Mouse (Mus musculus) limb, embryonic 12.5 days (tissue): Measurements from ENCODE around the gene Galnt14. TPM values are rescaled to one million over a fixed set of nuclear protein-coding genes. Genes with fewer than 3 reads are reported as not detected.

ENCODE experiments used
- ATAC-seq: fragments of 200-750 bp; cut with Nextera tagmentation; 2 replicates; pipeline ENCODE4 v1.8.0; 2017; ENCODE audit warnings: low read depth, moderate TSS enrichment; ENCODE audit not compliant: insufficient number of reproducible peaks, insufficient read depth, low FRiP score, low TSS enrichment
- H3K27ac ChIP-seq: fragments of 300-500 bp; sonication (generic); 2 replicates; pipeline ENCODE4 v1.5.1; 2016; ENCODE audit warnings: mild to moderate bottlenecking, moderate library complexity
- H3K27me3 ChIP-seq: fragments of 300-500 bp; sonication (generic); 2 replicates; pipeline ENCODE4 v1.6.1; 2016; ENCODE audit warnings: mild to moderate bottlenecking, moderate library complexity
- H3K36me3 ChIP-seq: fragments of 300-500 bp; sonication (generic); 2 replicates; pipeline ENCODE4 v1.6.1; 2016; ENCODE audit warnings: mild to moderate bottlenecking, moderate library complexity
- H3K4me1 ChIP-seq: fragments of 300-500 bp; sonication (generic); replicated peaks from 2 replicates; pipeline ENCODE4 v1.6.1; 2016
- H3K4me2 ChIP-seq: fragments of 300-500 bp; sonication (generic); 2 replicates; pipeline ENCODE4 v1.6.1; 2016; ENCODE audit warnings: mild to moderate bottlenecking, moderate library complexity
- H3K4me3 ChIP-seq: fragments of 300-500 bp; sonication (generic); replicated peaks from 2 replicates; pipeline ENCODE4 v1.5.1; 2016; ENCODE audit warnings: mild to moderate bottlenecking
- H3K9ac ChIP-seq: fragments of 300-500 bp; sonication (generic); replicated peaks from 2 replicates; pipeline ENCODE4 v1.6.1; 2016; ENCODE audit warnings: mild to moderate bottlenecking, moderate library complexity
- H3K9me3 ChIP-seq: fragments of 300-500 bp; sonication (generic); 2 replicates; pipeline ENCODE4 v1.6.1; 2016; ENCODE audit warnings: mild to moderate bottlenecking, moderate library complexity
- WGBS: fragments of 180-500 bp; shearing (Covaris S2); methylation state at CpG from one replicate; pipeline ENCODE4 v1.1.7; 2016; 5-methylcytosine and 5-hydroxymethylcytosine counted together
- polyA plus RNA-seq: library from polyadenylated mRNA; unstranded; fragments of >200 nt; fragmentation: Nextera tagmentation; extraction: Ambion mirVana; gene quantifications from 2 replicates; pipeline ENCODE4 v1.2.1, GENCODE M21; 2016

The Galnt14 gene
- polyA plus RNA-seq, 1 experiment from 2014 or later = 1.8 TPM

DNA sequence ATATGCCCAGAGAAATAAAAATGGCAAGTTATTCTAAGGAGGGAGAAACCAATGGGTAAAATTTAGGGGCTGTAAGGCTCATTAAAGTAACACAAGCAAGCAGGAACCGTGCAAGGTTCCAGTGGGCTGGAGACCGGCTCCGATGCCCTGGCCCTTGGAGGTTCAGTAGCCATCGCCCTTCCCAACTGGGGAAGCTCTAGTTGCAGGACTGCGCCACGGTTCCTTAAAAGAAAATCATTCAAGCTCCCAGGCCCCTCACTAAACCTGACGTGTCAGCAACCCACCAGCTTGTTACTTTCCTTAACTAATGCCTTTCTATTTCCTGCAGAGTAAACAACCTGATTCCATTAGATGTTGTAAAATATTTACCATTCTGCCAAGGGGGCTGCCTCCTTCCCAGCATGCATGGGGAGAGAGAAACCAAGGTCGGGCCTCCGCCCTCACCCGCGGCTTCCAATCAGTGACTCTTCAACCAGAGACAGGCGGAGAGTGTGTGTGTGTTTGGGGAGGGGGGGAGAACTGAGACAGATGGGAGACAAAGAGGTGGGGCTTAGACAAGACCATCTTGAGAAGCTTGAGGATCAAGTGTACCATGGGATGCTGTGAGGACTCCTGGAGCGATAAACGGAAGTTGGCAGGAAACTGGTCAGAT, 81.9 kb downstream of the Galnt14 start:
- Histone ChIP-seq H3K27ac (no peak overlapping the region), H3K4me2 (no peak overlapping the region), H3K4me3 (no peak overlapping the region), H3K9me3 (no peaks in the 10 kb centered on the region), H3K4me1 (peaks cover 13% of the 10 kb centered on the region), H3K36me3 (no peaks in the 10 kb centered on the region), H3K9ac (no peak overlapping the region), H3K27me3 (peaks cover 30% of the 10 kb centered on the region)
- 69% methylated on average over 14 of the region's 14 CpGs for WGBS
- no peak for ATAC-seq

GRCm38 (mm10) chr17:73626912-73627311, 83.3 kb downstream of the Galnt14 start:
- ATAC-seq = no peak
- Histone ChIP-seq H3K9ac (no peak overlapping the region), H3K4me1 (peaks cover 13% of the 10 kb centered on the region), H3K36me3 (no peaks in the 10 kb centered on the region), H3K9me3 (no peaks in the 10 kb centered on the region), H3K27ac (no peak overlapping the region), H3K4me2 (no peak overlapping the region), H3K27me3 (peaks cover 30% of the 10 kb centered on the region), H3K4me3 (no peak overlapping the region)
- 85% methylated on average over 4 of the region's 4 CpGs for WGBS

GRCm38 (mm10) chr17:73620049-73620448, 90.2 kb downstream of the Galnt14 start:
- H3K9me3 ChIP-seq = no peaks in the 10 kb centered on the region
- peaks cover 13% of the 10 kb centered on the region; the same call in 1 of the 2 replicates for H3K27me3 ChIP-seq
- ATAC-seq = no peak
- WGBS = 86% methylated on average over 4 of the region's 4 CpGs
- no peaks in the 10 kb centered on the region for H3K4me1 ChIP-seq
- H3K4me3 ChIP-seq = no peak overlapping the region
- H3K4me2 ChIP-seq = no peak overlapping the region
- H3K9ac ChIP-seq = no peak overlapping the region
- H3K36me3 ChIP-seq = no peaks in the 10 kb centered on the region
- no peak overlapping the region for H3K27ac ChIP-seq

DNA sequence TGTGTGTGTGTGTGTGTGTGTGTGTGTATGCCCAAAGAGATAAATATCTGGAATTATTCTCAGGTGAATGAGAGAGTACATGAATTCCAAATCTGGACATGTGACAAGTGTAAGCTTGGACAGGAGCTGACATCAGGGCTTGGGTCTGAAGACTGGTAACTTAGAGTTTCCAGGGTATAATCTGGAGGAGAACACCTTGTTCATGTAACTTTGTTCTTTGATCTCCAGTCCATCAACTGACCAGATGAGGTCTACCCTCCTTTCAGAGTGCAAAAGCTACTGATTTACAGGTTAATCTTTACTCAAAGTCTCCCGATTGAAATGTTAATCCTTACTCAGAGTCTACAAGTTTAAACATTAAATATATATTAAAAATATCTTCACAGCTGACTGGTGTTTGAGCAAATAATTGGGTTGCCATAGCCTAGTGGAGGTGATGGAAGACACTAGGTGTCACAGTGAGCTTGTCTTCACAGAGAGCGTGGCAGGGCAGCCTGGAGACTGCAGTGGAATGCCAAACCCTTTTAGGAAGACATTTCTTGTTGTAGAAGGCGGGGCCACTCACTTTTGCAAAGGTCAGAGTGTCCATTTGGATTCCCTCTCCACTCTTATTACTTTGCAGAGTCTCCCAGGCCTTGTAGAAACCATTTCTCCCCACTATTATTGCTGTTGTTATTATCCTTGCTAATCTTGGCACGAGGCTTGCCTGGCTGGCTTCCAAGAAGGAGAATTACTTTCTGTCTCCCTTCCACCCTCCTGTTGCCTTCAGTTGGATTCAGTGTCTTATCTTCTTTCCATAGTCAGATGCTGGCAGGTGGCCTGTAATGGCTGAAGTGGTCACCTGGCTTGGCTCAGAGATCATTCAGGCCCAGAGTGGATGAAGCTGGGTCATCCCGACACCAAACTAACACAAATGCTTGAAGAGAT, 107.4 kb downstream of the Galnt14 start:
- Histone ChIP-seq H3K27me3 (peaks cover 4% of the 10 kb centered on the region), H3K4me2 (no peak overlapping the region), H3K36me3 (no peaks in the 10 kb centered on the region), H3K4me3 (no peak overlapping the region), H3K27ac (no peak overlapping the region), H3K9me3 (no peaks in the 10 kb centered on the region), H3K4me1 (no peaks in the 10 kb centered on the region; the same call in 1 of the 2 replicates), H3K9ac (no peak overlapping the region)
- 73% methylated on average over 5 of the region's 5 CpGs for WGBS
- ATAC-seq = no peak

DNA sequence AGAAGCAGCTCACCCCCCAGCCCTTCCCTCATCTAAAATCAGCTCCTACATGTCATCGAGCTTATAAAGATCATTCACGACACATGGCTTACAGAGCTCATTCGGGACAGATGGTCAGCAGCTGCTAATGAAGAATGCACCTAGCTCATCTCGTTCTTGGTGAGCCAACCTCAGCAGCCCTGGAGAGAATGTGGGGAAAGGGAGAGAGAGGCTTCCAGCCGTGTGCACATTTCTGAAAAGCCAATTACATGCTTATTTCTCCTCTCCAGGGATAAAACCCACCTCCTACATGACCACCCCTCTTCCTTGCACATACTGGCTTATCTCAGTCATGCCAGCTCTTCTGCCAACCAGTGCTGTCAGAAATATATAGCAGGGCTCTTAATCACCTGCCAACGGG, 110.3 kb downstream of the Galnt14 start:
- no peak overlapping the region for H3K27ac ChIP-seq
- H3K9ac ChIP-seq = no peak overlapping the region
- peaks cover 14% of the 10 kb centered on the region for H3K27me3 ChIP-seq
- no peak overlapping the region for H3K4me3 ChIP-seq
- 71% methylated on average over 6 of the region's 6 CpGs for WGBS
- no peaks in the 10 kb centered on the region for H3K9me3 ChIP-seq
- no peak overlapping the region for H3K4me2 ChIP-seq
- no peak for ATAC-seq
- H3K36me3 ChIP-seq = no peaks in the 10 kb centered on the region
- H3K4me1 ChIP-seq = peaks cover 9% of the 10 kb centered on the region; the same call in 1 of the 2 replicates

GRCm38 (mm10) chr17:73592081-73592480, 118.2 kb downstream of the Galnt14 start:
- Histone ChIP-seq H3K4me3 (no peak overlapping the region), H3K36me3 (no peaks in the 10 kb centered on the region), H3K27me3 (peaks cover 65% of the 10 kb centered on the region), H3K9ac (no peak overlapping the region), H3K27ac (no peak overlapping the region), H3K4me1 (peaks cover 6% of the 10 kb centered on the region), H3K9me3 (no peaks in the 10 kb centered on the region), H3K4me2 (no peak overlapping the region)
- WGBS = 85% methylated on average over 2 of the region's 2 CpGs
- ATAC-seq = no peak

DNA sequence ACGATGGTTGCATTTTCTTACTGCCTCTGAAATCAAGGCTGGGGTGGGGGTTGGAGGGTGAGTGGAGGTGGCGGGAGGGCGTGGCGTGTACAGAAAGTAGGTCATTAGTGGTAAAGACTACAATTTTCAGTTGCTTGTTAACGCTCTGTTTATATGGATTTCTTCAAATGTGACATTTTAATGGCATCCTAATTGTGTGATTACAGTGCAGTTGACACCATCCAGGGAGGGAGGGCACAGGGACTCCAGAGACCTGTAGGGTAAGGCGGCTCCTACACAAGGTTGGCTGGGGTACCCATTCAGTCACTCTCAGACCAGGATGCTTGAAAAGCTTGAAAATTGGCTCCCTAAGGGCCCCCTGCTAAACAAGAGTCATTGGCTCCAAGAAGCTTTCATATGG, 122.7 kb downstream of the Galnt14 start:
- Histone ChIP-seq H3K4me2 (no peak overlapping the region), H3K9me3 (no peaks in the 10 kb centered on the region), H3K4me3 (no peak overlapping the region), H3K27ac (no peak overlapping the region), H3K36me3 (no peaks in the 10 kb centered on the region), H3K4me1 (peaks cover 10% of the 10 kb centered on the region), H3K27me3 (peaks cover 74% of the 10 kb centered on the region), H3K9ac (no peak overlapping the region)
- WGBS = 16% methylated on average over 6 of the region's 6 CpGs
- peak; percentile 84; the same call in 1 of the 2 replicates for ATAC-seq

- ATAC-seq = no peak
- Histone ChIP-seq H3K9me3 (no peaks in the 10 kb centered on the region), H3K4me1 (peaks cover 8% of the 10 kb centered on the region), H3K36me3 (no peaks in the 10 kb centered on the region), H3K27ac (no peak overlapping the region), H3K4me3 (no peak overlapping the region), H3K4me2 (no peak overlapping the region), H3K9ac (no peak overlapping the region), H3K27me3 (peaks cover 25% of the 10 kb centered on the region)
- 39% methylated on average over 1 of the region's 1 CpGs for WGBS
Observed at GRCm38 (mm10) chr17:73574186-73574585, 136.1 kb downstream of the Galnt14 start.

GRCm38 (mm10) chr17:73572881-73573280, 137.4 kb downstream of the Galnt14 start:
- no peak for ATAC-seq
- Histone ChIP-seq H3K27me3 (peaks cover 18% of the 10 kb centered on the region), H3K4me3 (no peak overlapping the region), H3K4me2 (no peak overlapping the region), H3K27ac (no peak overlapping the region), H3K4me1 (peaks cover 8% of the 10 kb centered on the region), H3K9me3 (no peaks in the 10 kb centered on the region), H3K36me3 (no peaks in the 10 kb centered on the region), H3K9ac (no peak overlapping the region)
- WGBS = 82% methylated on average over 5 of the region's 5 CpGs

DNA sequence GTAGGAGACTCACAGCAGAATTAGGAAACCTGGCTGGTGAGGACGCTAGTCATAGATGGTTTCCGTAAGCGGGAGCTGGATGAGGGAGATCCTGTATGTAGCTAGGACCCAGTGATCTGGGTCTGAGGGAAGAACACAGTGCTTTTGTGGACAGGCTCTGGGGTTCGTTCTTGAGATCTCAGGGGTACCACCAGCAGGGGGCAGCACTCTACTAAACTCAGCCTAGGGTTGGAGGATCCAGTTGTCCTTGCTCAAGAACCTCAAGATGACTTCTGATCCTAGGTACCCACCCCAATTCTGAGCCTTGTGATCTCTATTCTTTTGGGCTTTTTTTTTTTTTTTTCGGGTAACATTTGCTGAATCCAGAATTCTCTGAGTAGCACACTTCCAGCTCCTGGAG, 137.8 kb downstream of the Galnt14 start:
- H3K9ac ChIP-seq = no peak overlapping the region
- H3K4me2 ChIP-seq = no peak overlapping the region
- H3K36me3 ChIP-seq = no peaks in the 10 kb centered on the region
- no peaks in the 10 kb centered on the region for H3K9me3 ChIP-seq
- no peak for ATAC-seq
- H3K27me3 ChIP-seq = peaks cover 15% of the 10 kb centered on the region
- H3K4me3 ChIP-seq = no peak overlapping the region
- H3K4me1 ChIP-seq = peaks cover 8% of the 10 kb centered on the region
- WGBS = 76% methylated on average over 5 of the region's 5 CpGs
- H3K27ac ChIP-seq = no peak overlapping the region

GRCm38 (mm10) chr17:73571961-73572360, 138.3 kb downstream of the Galnt14 start:
- no peak for ATAC-seq
- H3K9me3 ChIP-seq = no peaks in the 10 kb centered on the region
- H3K4me1 ChIP-seq = peaks cover 8% of the 10 kb centered on the region
- H3K4me3 ChIP-seq = no peak overlapping the region
- peaks cover 15% of the 10 kb centered on the region for H3K27me3 ChIP-seq
- WGBS = 65% methylated on average over 4 of the region's 4 CpGs
- no peak overlapping the region for H3K4me2 ChIP-seq
- no peak overlapping the region for H3K27ac ChIP-seq
- H3K9ac ChIP-seq = no peak overlapping the region
- no peaks in the 10 kb centered on the region for H3K36me3 ChIP-seq
